Mouse (Mus musculus) bone marrow, adult 2 months (tissue): Measurements from ENCODE around the gene Gsta4. TPM values are rescaled to one million over a fixed set of nuclear protein-coding genes. Genes with fewer than 3 reads are reported as not detected.
"Not testable (repeated sequence)": the region's sequence is repeated elsewhere in the genome, so short reads cannot be mapped to it uniquely, and the experiment has no call there.

Source experiments
- H3K27ac ChIP-seq: fragments of 200-500 bp; 2 replicates; pipeline ENCODE4 v1.5.1; 2012; ENCODE audit warnings: low read depth, mild to moderate bottlenecking, control low read depth, inconsistent platforms, low read length; ENCODE audit not compliant: control insufficient read depth, poor library complexity, insufficient read depth
- H3K4me1 ChIP-seq: fragments of 200-500 bp; 2 replicates; pipeline ENCODE4 v1.6.1; 2011; ENCODE audit warnings: low read length; ENCODE audit not compliant: control insufficient read depth, insufficient read depth
- H3K4me3 ChIP-seq: fragments of 200-500 bp; replicated peaks from 2 replicates; pipeline ENCODE3; 2011; ENCODE audit warnings: mild to moderate bottlenecking, low read depth, low read length, control low read depth; ENCODE audit not compliant: control insufficient read depth
- CTCF ChIP-seq: fragments of 200-500 bp; IDR thresholded peaks from 2 replicates; pipeline ENCODE4 v1.5.1; 2011; ENCODE audit warnings: low read length, control low read depth; ENCODE audit not compliant: control insufficient read depth, insufficient read depth
- POLR2A ChIP-seq: fragments of 200-500 bp; IDR thresholded peaks from 2 replicates; pipeline ENCODE4 v1.6.1; 2011; ENCODE audit warnings: low read depth, mild to moderate bottlenecking, control low read depth, low read length, borderline replicate concordance; ENCODE audit not compliant: control insufficient read depth
- WGBS: fragments of 180-500 bp; shearing (Covaris S2); methylation state at CpG from one replicate; pipeline ENCODE4 v1.1.7; 2018; 5-methylcytosine and 5-hydroxymethylcytosine counted together
- polyA plus RNA-seq: library from polyadenylated mRNA; stranded (reverse); fragments of >200 nt; gene quantifications from 2 replicates; pipeline ENCODE4 v1.2.4, GENCODE M21; 2011; ENCODE audit warnings: low replicate concordance; ENCODE audit not compliant: missing spikeins, insufficient read depth, insufficient read length

The Gsta4 gene
- 4.7 and 60.9 TPM in 2 replicates for polyA plus RNA-seq

- H3K27ac ChIP-seq, H3K4me3 ChIP-seq, H3K4me1 ChIP-seq: not testable (repeated sequence)
- 88% methylated on average over 4 of the region's 7 CpGs for WGBS
These were observed at the start of gene Gsta4 for GRCm38 (mm10) chr9:78182474-78182873. Gsta4 (plus strand) TSS chr9:78182774.

- 92% methylated on average over 7 of the region's 7 CpGs for WGBS
These were observed 46.9 kb upstream of the Gsta4 start for GRCm38 (mm10) chr9:78135658-78136057.

GRCm38 (mm10) chr9:78138044-78138676 lies 44.4 kb upstream of the Gsta4 start:
- Histone ChIP-seq H3K4me1 (no peaks in the 10 kb centered on the region), H3K4me3 (no peak overlapping the region), H3K27ac (no peak overlapping the region)
- no peak for TF ChIP-seq POLR2A
- no peak for TF ChIP-seq CTCF
- WGBS, result 54% methylated on average over 9 of the region's 9 CpGs

More at GRCm38 (mm10) chr9:78135658-78136057, 46.9 kb upstream of the Gsta4 start:
- Histone ChIP-seq H3K4me3 (no peak overlapping the region), H3K27ac (no peak overlapping the region), H3K4me1 (no peaks in the 10 kb centered on the region)
- no peak for TF ChIP-seq CTCF
- no peak for TF ChIP-seq POLR2A

- 81% methylated on average over 4 of the region's 4 CpGs for WGBS
- Histone ChIP-seq H3K27ac (no peak overlapping the region), H3K4me3 (no peak overlapping the region), H3K4me1 (no peaks in the 10 kb centered on the region)
- TF ChIP-seq POLR2A (no peak), CTCF (no peak)
These were observed 43.1 kb upstream of the Gsta4 start for GRCm38 (mm10) chr9:78139463-78139862.

GRCm38 (mm10) chr9:78146099-78146498 lies 36.5 kb upstream of the Gsta4 start:
- no peak overlapping the region for H3K27ac ChIP-seq
- whole genome bisulfite sequencing, result 73% methylated on average over 4 of the region's 4 CpGs
- TF ChIP-seq CTCF, result no peak
- no peak for TF ChIP-seq POLR2A
- no peak overlapping the region for H3K4me3 ChIP-seq
- no peaks in the 10 kb centered on the region for H3K4me1 ChIP-seq

- TF ChIP-seq CTCF, result no peak
- no peak for TF ChIP-seq POLR2A
- no peak overlapping the region for H3K27ac ChIP-seq
- H3K4me3 ChIP-seq, result no peak overlapping the region
- no peaks in the 10 kb centered on the region for H3K4me1 ChIP-seq
- 87% methylated on average over 6 of the region's 6 CpGs for WGBS
These were observed 35.9 kb upstream of the Gsta4 start for GRCm38 (mm10) chr9:78146627-78147026.

GRCm38 (mm10) chr9:78148149-78148548 lies 34.4 kb upstream of the Gsta4 start:
- TF ChIP-seq CTCF (no peak), POLR2A (no peak)
- H3K27ac ChIP-seq, result no peak overlapping the region
- WGBS, result 86% methylated on average over 6 of the region's 6 CpGs
- H3K4me3 ChIP-seq, result no peak overlapping the region
- H3K4me1 ChIP-seq, result 0 out of 2 replicates have a peak, but pooled peaks cover 1% of the 10 kb centered on the region

- H3K4me1 ChIP-seq, H3K27ac ChIP-seq, H3K4me3 ChIP-seq: not testable (repeated sequence)
- 56% methylated on average over 2 of the region's 2 CpGs for WGBS
These were observed 32.8 kb upstream of the Gsta4 start for GRCm38 (mm10) chr9:78149770-78150169.
